Mouse (Mus musculus) heart, embryonic 13.5 days (tissue): Measurements from ENCODE around the gene Myo1g. TPM values are rescaled to one million over a fixed set of nuclear protein-coding genes. Genes with fewer than 3 reads are reported as not detected.
A peak's percentile ranks its signal among the peaks of the same experiment; 100 is the strongest.

Experiments used
- ATAC-seq: fragments of 200-750 bp; cut with Nextera tagmentation; 2 replicates; pipeline ENCODE4 v1.8.0; 2017; ENCODE audit warnings: moderate TSS enrichment; ENCODE audit not compliant: insufficient number of reproducible peaks, low FRiP score, low TSS enrichment; ENCODE audit errors: extremely low read depth
- H3K27ac ChIP-seq: fragments of 300-500 bp; sonication (generic); replicated peaks from 2 replicates; pipeline ENCODE4 v1.5.1; 2015; ENCODE audit warnings: moderate library complexity, mild to moderate bottlenecking, inconsistent platforms
- H3K27me3 ChIP-seq: fragments of 300-500 bp; sonication (generic); replicated peaks from 2 replicates; pipeline ENCODE4 v1.6.1; 2015; ENCODE audit warnings: mild to moderate bottlenecking, inconsistent platforms
- H3K36me3 ChIP-seq: fragments of 300-500 bp; sonication (generic); 2 replicates; pipeline ENCODE4 v1.6.1; 2015; ENCODE audit warnings: mild to moderate bottlenecking, inconsistent platforms
- H3K4me1 ChIP-seq: fragments of 300-500 bp; sonication (generic); 2 replicates; pipeline ENCODE4 v1.6.1; 2015; ENCODE audit warnings: inconsistent platforms
- H3K4me2 ChIP-seq: fragments of 300-500 bp; sonication (generic); 2 replicates; pipeline ENCODE4 v1.6.1; 2015; ENCODE audit warnings: inconsistent platforms, mild to moderate bottlenecking, moderate library complexity
- H3K4me3 ChIP-seq: fragments of 300-500 bp; sonication (generic); 2 replicates; pipeline ENCODE4 v1.5.1; 2015; ENCODE audit warnings: moderate library complexity, mild to moderate bottlenecking, inconsistent platforms
- H3K9ac ChIP-seq: fragments of 300-500 bp; sonication (generic); 2 replicates; pipeline ENCODE4 v1.6.1; 2015; ENCODE audit warnings: inconsistent platforms, mild to moderate bottlenecking, moderate library complexity
- H3K9me3 ChIP-seq: fragments of 300-500 bp; sonication (generic); 2 replicates; pipeline ENCODE4 v1.6.1; 2016; ENCODE audit warnings: inconsistent platforms
- WGBS: fragments of 180-500 bp; shearing (Covaris S2); methylation state at CpG from one replicate; pipeline ENCODE4 v1.1.7; 2015; ENCODE audit warnings: mixed read lengths; 5-methylcytosine and 5-hydroxymethylcytosine counted together
- microRNA-seq: library from miRNA; unstranded; fragments of <30 nt; microRNA quantifications from one replicate; pipeline ENCODE4, GENCODE M21; 2016
- polyA plus RNA-seq: library from polyadenylated mRNA; unstranded; fragments of >200 nt; fragmentation: Nextera tagmentation; extraction: Ambion mirVana; gene quantifications from 2 replicates; pipeline ENCODE4 v1.2.1, GENCODE M21; 2015

Myo1g gene
- polyA plus RNA-seq, 1 experiment from 2014 or later = 0.98 TPM

DNA sequence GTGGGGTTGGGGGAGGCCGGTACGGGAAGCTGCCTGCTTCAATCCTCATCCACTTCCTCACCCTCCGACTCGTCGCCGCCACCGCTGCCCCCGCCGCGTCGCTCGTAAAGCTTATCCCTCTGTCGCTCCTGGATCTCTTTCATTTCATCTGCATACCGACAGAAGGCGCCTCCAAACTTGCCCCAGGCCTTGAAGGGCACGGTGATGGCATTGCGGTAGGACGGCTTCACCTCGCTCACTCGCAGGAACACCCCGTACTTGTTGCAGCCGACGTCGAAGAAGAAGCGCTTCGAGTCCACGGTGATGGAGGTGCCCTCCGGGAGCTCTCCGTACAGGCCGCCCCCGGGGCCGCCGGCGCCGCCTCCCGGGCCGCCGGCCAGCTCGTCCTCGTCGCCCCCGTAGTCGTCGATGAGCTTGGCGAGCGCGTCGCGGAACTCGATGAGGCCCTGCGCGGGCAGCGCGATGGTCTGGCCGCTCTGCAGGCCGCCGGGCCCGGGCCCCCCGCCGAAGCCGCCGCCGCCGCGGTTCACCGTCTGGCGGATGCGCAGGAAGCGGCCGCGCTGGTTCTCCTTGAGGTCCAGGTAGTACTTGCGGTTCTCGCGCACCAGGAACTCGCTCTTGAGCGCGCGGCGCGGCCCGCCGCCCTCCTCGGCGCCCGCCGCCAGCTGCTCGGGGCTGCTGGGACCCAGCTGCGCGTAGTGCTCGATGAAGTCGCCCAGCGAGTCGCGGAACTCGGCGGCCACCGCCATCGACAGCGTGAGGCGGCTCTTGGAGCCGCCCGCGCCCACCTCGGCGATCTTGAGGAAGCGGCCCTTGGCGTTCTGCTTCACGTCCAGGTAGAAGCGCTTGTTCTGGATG, 45.7 kb downstream of the Myo1g start:
- peaks cover 36% of the 10 kb centered on the region for H3K4me1 ChIP-seq
- peak overlapping the region; percentile 100 for H3K9ac ChIP-seq
- no peaks in the 10 kb centered on the region for H3K9me3 ChIP-seq
- H3K4me2 ChIP-seq = peak overlapping the region; percentile 95
- peak overlapping the region; percentile 89 for H3K4me3 ChIP-seq
- peak overlapping the region; percentile 97 for H3K27ac ChIP-seq
- H3K27me3 ChIP-seq = no peaks in the 10 kb centered on the region
- WGBS = under 1% methylated on average over 107 of the region's 109 CpGs
- ATAC-seq = peak; percentile 52
- H3K36me3 ChIP-seq = peaks cover 19% of the 10 kb centered on the region

DNA sequence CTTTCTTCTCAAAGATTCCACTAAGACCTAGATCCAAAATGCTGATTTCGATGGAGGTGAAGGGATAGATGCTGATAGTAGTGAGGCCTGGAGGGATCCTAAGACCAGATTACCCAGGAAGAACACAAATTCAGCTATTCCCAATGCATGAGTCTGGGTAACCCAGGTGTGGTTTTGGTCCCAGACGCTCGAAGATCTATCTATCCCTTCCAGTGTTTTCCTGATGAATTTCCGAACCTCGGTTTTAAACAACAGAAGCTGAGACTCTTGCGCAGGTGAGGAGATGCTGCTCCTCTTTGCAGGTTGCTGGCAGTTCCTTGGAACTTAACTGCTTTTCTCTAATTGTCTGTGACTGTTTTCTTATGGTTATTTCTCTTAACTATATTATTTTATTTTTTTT, 46.4 kb downstream of the Myo1g start:
- Histone ChIP-seq H3K9me3 (no peaks in the 10 kb centered on the region), H3K4me1 (peaks cover 40% of the 10 kb centered on the region), H3K27me3 (no peaks in the 10 kb centered on the region), H3K9ac (peak overlapping the region; percentile 100), H3K27ac (peak overlapping the region; percentile 97), H3K4me2 (peak overlapping the region; percentile 95), H3K36me3 (peaks cover 19% of the 10 kb centered on the region), H3K4me3 (peak overlapping the region; percentile 89)
- ATAC-seq = no peak
- WGBS = 19% methylated on average over 6 of the region's 6 CpGs

DNA sequence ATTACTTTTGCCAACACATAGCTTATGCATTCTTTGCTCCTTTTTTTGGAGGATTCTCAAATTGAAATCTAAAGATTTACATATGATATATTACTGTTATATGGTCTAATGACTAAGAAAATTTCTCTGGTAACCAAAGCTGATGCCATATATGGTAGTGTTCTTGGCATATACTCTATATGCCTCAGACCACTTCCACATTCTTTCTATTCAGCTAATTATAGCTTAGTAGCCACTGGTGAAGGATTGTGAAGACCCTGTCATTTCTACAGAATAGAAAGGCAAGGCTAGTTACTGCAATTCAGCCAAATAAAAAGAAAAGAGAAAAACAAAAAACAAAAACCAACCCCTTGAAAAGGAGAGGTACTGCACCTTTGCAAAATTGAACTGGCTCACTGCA, 48.7 kb downstream of the Myo1g start:
- Histone ChIP-seq H3K4me2 (peak overlapping the region; percentile 95), H3K9me3 (no peaks in the 10 kb centered on the region), H3K27ac (peak overlapping the region; percentile 88), H3K9ac (peak overlapping the region; percentile 86), H3K4me1 (peaks cover 50% of the 10 kb centered on the region), H3K27me3 (no peaks in the 10 kb centered on the region), H3K36me3 (peaks cover 33% of the 10 kb centered on the region), H3K4me3 (peak overlapping the region; percentile 89)
- ATAC-seq = no peak

DNA sequence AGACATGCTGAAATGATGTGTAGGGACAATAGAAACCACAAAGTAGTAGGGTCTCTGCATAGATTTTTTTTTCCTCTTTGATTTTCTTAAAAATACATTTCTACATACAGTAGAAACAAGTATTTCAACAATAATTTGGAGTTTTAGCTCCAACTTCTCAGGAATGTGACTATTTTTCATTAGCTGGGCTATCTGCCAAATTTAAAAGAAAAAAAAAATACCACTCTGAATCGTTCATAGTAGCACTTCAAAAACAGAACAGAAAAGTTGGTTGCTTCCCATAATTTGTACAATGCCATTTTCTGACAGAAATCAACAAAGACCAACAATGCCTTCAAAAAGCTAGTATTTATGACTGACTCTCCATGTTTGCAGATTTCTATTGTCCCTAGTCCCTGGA, 49.3 kb downstream of the Myo1g start:
- Histone ChIP-seq H3K4me3 (peak overlapping the region; percentile 89), H3K9ac (peak overlapping the region; percentile 86), H3K27ac (peak overlapping the region; percentile 88), H3K27me3 (no peaks in the 10 kb centered on the region), H3K4me1 (peaks cover 50% of the 10 kb centered on the region), H3K9me3 (no peaks in the 10 kb centered on the region), H3K36me3 (peaks cover 39% of the 10 kb centered on the region), H3K4me2 (peak overlapping the region; percentile 95)
- 11% methylated on average over 1 of the region's 1 CpGs for WGBS
- ATAC-seq = no peak

- peaks cover 43% of the 10 kb centered on the region for H3K36me3 ChIP-seq
- H3K9ac ChIP-seq = peak overlapping the region; percentile 86
- H3K4me3 ChIP-seq = peak overlapping the region; percentile 89
- peaks cover 50% of the 10 kb centered on the region for H3K4me1 ChIP-seq
- no peaks in the 10 kb centered on the region for H3K9me3 ChIP-seq
- no peaks in the 10 kb centered on the region for H3K27me3 ChIP-seq
- H3K4me2 ChIP-seq = peak overlapping the region; percentile 95
- peak overlapping the region; percentile 88 for H3K27ac ChIP-seq
- 60% methylated on average over 2 of the region's 2 CpGs for WGBS
- no peak for ATAC-seq
Measured at GRCm38 (mm10) chr11:6471054-6471453, 49.7 kb downstream of the Myo1g start.

DNA sequence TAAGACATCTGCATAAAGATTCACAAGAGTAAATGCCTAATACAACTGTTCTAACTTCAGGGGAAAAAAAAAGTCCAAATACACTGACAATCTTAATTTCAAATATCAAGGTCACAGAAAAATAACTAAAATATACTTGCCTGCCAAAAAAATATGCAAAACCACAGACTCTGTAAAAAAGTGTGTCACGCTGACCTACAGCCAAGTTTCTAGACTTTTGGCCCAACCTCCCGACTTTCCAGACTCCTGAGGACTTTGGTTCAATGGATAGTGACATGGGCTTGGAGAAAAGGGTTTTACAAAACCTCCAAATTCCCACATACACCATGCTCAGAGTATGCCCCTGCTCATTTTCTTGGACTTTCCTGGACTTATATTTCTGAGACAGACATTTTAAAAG, 52.2 kb downstream of the Myo1g start:
- H3K27ac ChIP-seq = no peak overlapping the region
- H3K9me3 ChIP-seq = no peaks in the 10 kb centered on the region
- H3K4me3 ChIP-seq = no peak overlapping the region
- H3K36me3 ChIP-seq = peaks cover 45% of the 10 kb centered on the region
- WGBS = 75% methylated on average over 2 of the region's 2 CpGs
- H3K9ac ChIP-seq = peak overlapping the region; percentile 54; the same call in 1 of the 2 replicates
- peaks cover 40% of the 10 kb centered on the region for H3K4me1 ChIP-seq
- no peak overlapping the region for H3K4me2 ChIP-seq
- no peaks in the 10 kb centered on the region for H3K27me3 ChIP-seq
- ATAC-seq = no peak

- no peak for ATAC-seq
- H3K27ac ChIP-seq = no peak overlapping the region
- no peaks in the 10 kb centered on the region for H3K9me3 ChIP-seq
- H3K4me3 ChIP-seq = no peak overlapping the region
- WGBS = 21% methylated on average over 4 of the region's 4 CpGs
- H3K4me1 ChIP-seq = peaks cover 14% of the 10 kb centered on the region
- H3K4me2 ChIP-seq = no peak overlapping the region
- H3K36me3 ChIP-seq = peaks cover 33% of the 10 kb centered on the region
- no peak overlapping the region for H3K9ac ChIP-seq
- no peaks in the 10 kb centered on the region for H3K27me3 ChIP-seq
Measured at GRCm38 (mm10) chr11:6465122-6465521, 55.6 kb downstream of the Myo1g start.

GRCm38 (mm10) chr11:6463159-6463837, 57.5 kb downstream of the Myo1g start:
- Histone ChIP-seq H3K9ac (no peak overlapping the region), H3K9me3 (no peaks in the 10 kb centered on the region), H3K27me3 (no peaks in the 10 kb centered on the region), H3K36me3 (peaks cover 26% of the 10 kb centered on the region), H3K4me3 (no peak overlapping the region), H3K4me1 (peaks cover 4% of the 10 kb centered on the region; the same call in 1 of the 2 replicates), H3K27ac (no peak overlapping the region), H3K4me2 (no peak overlapping the region)
- 82% methylated on average over 6 of the region's 6 CpGs for WGBS
- ATAC-seq = no peak

Small RNAs within 50 kb of the gene (microRNA-seq; reads per million reads assigned to microRNA genes)
- not detected for gene Gm22123

Other genes with a start within 250 kb of the Myo1g start
- 71.3 and 83.0 TPM in 2 replicates for gene Tmed4, start 246.1 kb downstream of the Myo1g start, polyA plus RNA-seq
- gene Ogdh, start 229.3 kb downstream of the Myo1g start, polyA plus RNA-seq = 226 and 229 TPM in 2 replicates
- 6.6 and 7.3 TPM in 2 replicates for gene Zmiz2, start 131.9 kb downstream of the Myo1g start, polyA plus RNA-seq
- gene Ppia, start 105.5 kb downstream of the Myo1g start, polyA plus RNA-seq = 4,195 and 4,594 TPM in 2 replicates
- gene H2afv, start 76.5 kb downstream of the Myo1g start, polyA plus RNA-seq = 309 and 340 TPM in 2 replicates
- 23.5 and 25.5 TPM in 2 replicates for gene Purb, start 45.0 kb downstream of the Myo1g start, polyA plus RNA-seq
- gene Ccm2, start 25.9 kb upstream of the Myo1g start, polyA plus RNA-seq = 54.3 and 59.7 TPM in 2 replicates
- gene Nacad, start 85.1 kb upstream of the Myo1g start, polyA plus RNA-seq = 0.86 and 0.88 TPM in 2 replicates
- 42.9 and 43.0 TPM in 2 replicates for gene Tbrg4, start 105.1 kb upstream of the Myo1g start, polyA plus RNA-seq
- not detected in 2 replicates for gene Wap, start 117.7 kb upstream of the Myo1g start, polyA plus RNA-seq
- 2.2 and 3.5 TPM in 2 replicates for gene Ramp3, start 137.6 kb upstream of the Myo1g start, polyA plus RNA-seq